Mouse (Mus musculus) urinary bladder, postnatal 14 days (tissue): ENCODE results near the gene Dcps.

Experiments
- DNase-seq: peaks from one replicate; pipeline ENCODE4 v3.0.0; 2021; ENCODE audit warnings: low spot score

The Dcps gene

DNA sequence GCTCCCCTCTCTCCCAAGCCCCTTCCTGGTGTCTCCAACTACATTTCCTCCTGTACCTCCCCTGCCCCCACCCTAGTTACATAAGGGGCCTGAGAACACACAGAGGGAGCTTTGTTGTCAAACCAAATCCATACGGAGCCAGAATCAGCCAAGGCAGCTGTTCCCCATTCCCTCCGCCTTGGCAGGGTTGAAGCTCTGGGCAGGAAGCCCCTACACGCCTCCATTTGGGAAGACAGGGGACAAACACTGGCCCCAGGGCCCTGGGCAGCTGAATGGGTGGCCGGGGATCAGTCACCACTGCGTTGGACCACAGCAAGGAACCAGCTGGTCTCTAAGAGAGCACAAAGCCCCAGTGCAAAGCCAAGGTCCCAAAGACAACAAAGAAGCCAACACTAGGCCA, 66.9 kb downstream of the Dcps start:
- peak; percentile 64 for DNase-seq

GRCm38 (mm10) chr9:35108066-35108465, 67.8 kb downstream of the Dcps start:
- DNase-seq: no peak

DNA sequence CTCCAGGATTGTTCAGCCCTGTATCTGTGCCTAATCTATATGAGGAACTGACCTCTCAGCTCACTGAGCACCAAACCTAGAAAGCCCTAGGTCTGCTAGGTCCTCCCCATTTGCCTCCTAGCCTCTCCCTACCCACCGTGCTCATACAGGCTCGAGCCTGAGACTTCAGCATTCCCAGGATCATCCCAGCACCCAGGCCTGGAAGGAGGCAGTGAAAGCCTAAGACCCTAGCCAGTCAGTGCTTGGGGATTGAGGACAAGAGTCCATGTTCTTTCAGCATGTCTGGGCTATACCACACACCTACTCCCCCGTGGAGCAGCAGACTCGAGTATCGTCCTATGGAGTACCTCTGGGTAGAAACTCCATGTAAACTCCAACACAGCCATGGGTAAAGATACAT, 68.5 kb downstream of the Dcps start:
- no peak for DNase-seq

DNA sequence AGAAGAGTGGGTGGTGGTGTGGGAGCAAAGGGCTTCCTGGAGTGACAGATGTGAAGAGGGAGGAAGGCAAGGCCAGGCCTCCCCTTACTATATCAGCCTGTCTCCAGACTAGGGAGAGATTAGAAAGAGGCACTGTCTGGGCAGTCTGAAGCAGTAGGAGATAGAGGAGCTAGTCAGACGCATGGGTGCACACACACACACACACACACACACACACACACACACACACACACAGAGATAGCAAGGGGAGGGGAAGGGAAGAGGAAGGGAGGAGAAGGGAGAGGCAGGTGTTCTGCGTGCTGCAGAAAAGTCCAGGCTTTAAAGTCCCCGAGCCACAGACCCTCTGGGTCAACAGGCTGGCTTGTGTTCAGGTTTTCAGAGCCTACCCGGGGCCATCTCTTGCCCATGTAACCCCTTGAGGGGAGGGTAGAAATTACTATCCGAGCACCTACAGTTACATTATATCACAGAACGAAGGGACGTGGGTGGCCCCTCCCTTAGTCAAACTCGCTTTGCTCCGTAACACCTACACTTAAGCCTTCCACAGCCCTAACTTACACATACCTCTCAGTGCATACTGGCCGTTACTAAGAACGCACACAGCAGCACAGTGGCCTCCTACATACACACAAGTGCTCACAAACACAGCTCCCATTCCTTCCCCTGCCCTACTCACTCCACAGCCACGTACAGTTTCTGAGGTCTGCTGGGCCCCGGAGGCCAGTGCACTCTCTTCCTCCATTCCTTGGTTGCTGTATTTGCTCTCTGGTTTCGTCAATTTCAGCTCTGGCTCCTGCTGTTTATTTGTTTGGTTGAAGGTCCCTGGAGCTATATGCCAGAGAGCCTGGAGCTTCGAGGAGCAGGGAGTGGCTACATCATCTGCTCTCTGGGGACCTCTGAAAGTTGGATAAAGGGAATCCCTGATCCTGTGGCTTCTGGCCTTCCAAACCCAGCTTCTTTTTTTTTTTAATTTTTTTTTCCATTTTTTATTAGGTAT, 69.7 kb downstream of the Dcps start:
- no peak for DNase-seq

- no peak for DNase-seq
Observed at GRCm38 (mm10) chr9:35105438-35105837, 70.4 kb downstream of the Dcps start.

- DNase-seq: no peak
Observed at GRCm38 (mm10) chr9:35104711-35105110, 71.2 kb downstream of the Dcps start.

DNA sequence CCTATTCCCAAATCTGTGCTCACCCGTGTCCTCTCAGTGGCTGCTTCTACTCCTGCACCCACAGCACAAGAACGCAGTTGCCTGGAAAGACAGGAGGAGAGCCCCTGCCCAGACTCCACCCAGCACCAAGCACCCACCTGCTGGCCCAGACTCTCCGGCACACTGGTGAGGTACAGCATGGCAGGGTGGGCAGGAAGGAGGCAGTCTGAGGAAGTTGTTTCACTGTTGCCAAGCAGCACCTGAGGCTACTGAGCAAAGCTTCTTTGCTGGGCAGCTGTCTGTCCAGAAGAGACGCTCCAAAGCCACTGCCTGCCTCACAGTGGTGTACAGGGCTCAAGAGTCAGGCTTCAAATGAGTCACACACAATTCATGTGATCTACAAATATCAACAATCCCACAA, 77.1 kb downstream of the Dcps start:
- DNase-seq: peak; percentile 3

- peak; percentile 1 for DNase-seq
Observed at GRCm38 (mm10) chr9:35097901-35098300, 78.0 kb downstream of the Dcps start.

- no peak for DNase-seq
Observed at GRCm38 (mm10) chr9:35095726-35096125, 80.1 kb downstream of the Dcps start.

DNA sequence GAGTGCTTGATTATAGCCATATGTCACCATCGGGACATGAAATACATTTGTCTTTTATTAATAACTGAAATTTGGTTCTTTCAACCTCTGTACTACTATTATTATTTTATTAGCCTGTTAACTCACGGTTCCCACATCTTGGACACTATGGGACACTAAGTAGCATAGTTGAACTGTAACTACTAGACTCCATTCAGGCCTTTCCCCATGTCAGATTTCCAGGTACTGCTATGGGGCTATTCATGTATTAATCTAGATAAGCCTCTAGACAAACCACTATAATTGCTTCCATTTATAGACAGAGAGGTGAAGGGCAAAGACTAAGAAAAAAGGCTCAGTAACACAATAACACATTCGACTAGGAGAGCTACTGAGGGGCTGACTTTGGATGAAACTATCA, 82.5 kb downstream of the Dcps start:
- no peak for DNase-seq

GRCm38 (mm10) chr9:35092904-35093303, 83.0 kb downstream of the Dcps start:
- no peak for DNase-seq
